Mouse (Mus musculus) midbrain, embryonic 15.5 days (tissue): ENCODE data around the gene Pvr. TPM values are rescaled to one million over a fixed set of nuclear protein-coding genes. Genes with fewer than 3 reads are reported as not detected.
A peak's percentile ranks its signal among the peaks of the same experiment; 100 is the strongest.

ENCODE experiments used
- ATAC-seq: fragments of 200-750 bp; cut with Nextera tagmentation; replicated peaks from 2 replicates; pipeline ENCODE4 v1.8.0; 2017; ENCODE audit warnings: moderate TSS enrichment
- H3K27ac ChIP-seq: fragments of 300-500 bp; sonication (generic); 2 replicates; pipeline ENCODE4 v1.5.1; 2015; ENCODE audit warnings: mild to moderate bottlenecking, inconsistent platforms
- H3K27me3 ChIP-seq: fragments of 300-500 bp; sonication (generic); replicated peaks from 2 replicates; pipeline ENCODE4 v1.6.1; 2015; ENCODE audit warnings: inconsistent platforms
- H3K36me3 ChIP-seq: fragments of 300-500 bp; sonication (generic); replicated peaks from 2 replicates; pipeline ENCODE4 v1.6.1; 2015; ENCODE audit warnings: inconsistent platforms
- H3K4me1 ChIP-seq: fragments of 300-500 bp; sonication (generic); 2 replicates; pipeline ENCODE4 v1.6.1; 2015; ENCODE audit warnings: inconsistent platforms
- H3K4me2 ChIP-seq: fragments of 300-500 bp; sonication (generic); 2 replicates; pipeline ENCODE4 v1.6.1; 2015; ENCODE audit warnings: inconsistent platforms, mild to moderate bottlenecking, moderate library complexity
- H3K4me3 ChIP-seq: fragments of 300-500 bp; sonication (generic); 2 replicates; pipeline ENCODE4 v1.5.1; 2015; ENCODE audit warnings: mild to moderate bottlenecking, inconsistent platforms
- H3K9ac ChIP-seq: fragments of 300-500 bp; sonication (generic); 2 replicates; pipeline ENCODE4 v1.6.1; 2015; ENCODE audit warnings: mild to moderate bottlenecking, inconsistent platforms
- H3K9me3 ChIP-seq: fragments of 300-500 bp; sonication (generic); 2 replicates; pipeline ENCODE4 v1.6.1; 2016; ENCODE audit warnings: inconsistent platforms
- WGBS: fragments of 180-500 bp; shearing (Covaris S2); methylation state at CpG from one replicate; pipeline ENCODE4 v1.1.7; 2015; ENCODE audit warnings: mixed read lengths; 5-methylcytosine and 5-hydroxymethylcytosine counted together
- polyA plus RNA-seq: library from polyadenylated mRNA; unstranded; fragments of >200 nt; fragmentation: Nextera tagmentation; extraction: Ambion mirVana; gene quantifications from 2 replicates; pipeline ENCODE4 v1.2.1, GENCODE M21; 2015

Pvr gene
- polyA plus RNA-seq, 1 experiment from 2014 or later, result 12.6 TPM

- Histone ChIP-seq H3K9ac (no peak overlapping the region), H3K4me3 (no peak overlapping the region), H3K9me3 (no peaks in the 10 kb centered on the region), H3K36me3 (no peaks in the 10 kb centered on the region), H3K27me3 (no peaks in the 10 kb centered on the region), H3K4me1 (no peaks in the 10 kb centered on the region), H3K27ac (no peak overlapping the region), H3K4me2 (no peak overlapping the region)
- no peak for ATAC-seq
- 81% methylated on average over 12 of the region's 12 CpGs for WGBS
Observed at GRCm38 (mm10) chr7:19948956-19949355, 28.0 kb upstream of the Pvr start.

DNA sequence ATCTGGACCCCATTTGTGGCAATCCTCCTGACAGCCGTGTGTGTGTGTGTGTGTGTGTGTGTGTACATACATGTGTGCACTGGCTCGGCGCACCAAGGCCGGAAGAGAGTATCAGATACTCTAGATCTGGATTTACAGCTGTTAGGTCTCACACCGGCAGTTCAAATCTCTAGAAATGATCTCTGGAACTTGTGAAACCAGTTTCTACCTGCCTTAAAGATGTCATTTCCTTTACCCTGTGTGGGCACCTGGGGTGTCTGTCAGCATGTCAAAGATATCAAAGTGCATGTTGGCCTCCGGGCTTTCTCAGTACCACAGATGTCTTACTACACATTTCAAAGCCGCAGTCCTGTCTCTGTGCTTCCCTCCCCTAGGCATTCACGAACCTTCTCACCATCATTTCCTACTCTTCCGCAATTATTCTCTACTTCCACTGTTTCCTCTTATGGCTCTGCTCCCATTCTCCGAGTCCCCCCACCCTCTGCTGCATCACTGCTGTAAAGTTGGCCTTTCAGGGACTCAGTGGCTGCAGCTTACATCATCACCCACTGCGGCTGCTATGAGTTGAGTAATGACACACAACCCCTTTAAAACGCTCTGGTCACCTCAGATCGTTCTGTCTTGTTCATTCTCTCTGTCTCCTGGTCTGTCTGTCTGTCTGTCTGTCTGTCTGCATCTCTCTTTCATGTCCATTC is 25.0 kb upstream of the Pvr start:
- no peaks in the 10 kb centered on the region for H3K27me3 ChIP-seq
- H3K27ac ChIP-seq, result no peak overlapping the region
- no peak overlapping the region for H3K4me2 ChIP-seq
- H3K9ac ChIP-seq, result no peak overlapping the region
- H3K36me3 ChIP-seq, result no peaks in the 10 kb centered on the region
- WGBS, result 92% methylated on average over 13 of the region's 13 CpGs
- ATAC-seq, result no peak
- no peaks in the 10 kb centered on the region for H3K9me3 ChIP-seq
- no peaks in the 10 kb centered on the region for H3K4me1 ChIP-seq
- H3K4me3 ChIP-seq, result no peak overlapping the region

GRCm38 (mm10) chr7:19945201-19945600 is 24.2 kb upstream of the Pvr start:
- H3K4me1 ChIP-seq, result no peaks in the 10 kb centered on the region
- 91% methylated on average over 5 of the region's 5 CpGs for WGBS
- ATAC-seq, result no peak

GRCm38 (mm10) chr7:19944709-19945108 is 23.7 kb upstream of the Pvr start:
- no peak overlapping the region for H3K9ac ChIP-seq
- no peaks in the 10 kb centered on the region for H3K9me3 ChIP-seq
- H3K27ac ChIP-seq, result no peak overlapping the region
- H3K4me3 ChIP-seq, result no peak overlapping the region
- no peaks in the 10 kb centered on the region for H3K4me1 ChIP-seq
- 92% methylated on average over 8 of the region's 8 CpGs for WGBS
- no peaks in the 10 kb centered on the region for H3K36me3 ChIP-seq
- H3K27me3 ChIP-seq, result no peaks in the 10 kb centered on the region
- ATAC-seq, result no peak
- no peak overlapping the region for H3K4me2 ChIP-seq

More at GRCm38 (mm10) chr7:19945201-19945600, 24.2 kb upstream of the Pvr start:
- Histone ChIP-seq H3K27ac (no peak overlapping the region), H3K27me3 (no peaks in the 10 kb centered on the region), H3K4me2 (no peak overlapping the region), H3K4me3 (no peak overlapping the region), H3K9ac (no peak overlapping the region), H3K9me3 (no peaks in the 10 kb centered on the region), H3K36me3 (no peaks in the 10 kb centered on the region)

DNA sequence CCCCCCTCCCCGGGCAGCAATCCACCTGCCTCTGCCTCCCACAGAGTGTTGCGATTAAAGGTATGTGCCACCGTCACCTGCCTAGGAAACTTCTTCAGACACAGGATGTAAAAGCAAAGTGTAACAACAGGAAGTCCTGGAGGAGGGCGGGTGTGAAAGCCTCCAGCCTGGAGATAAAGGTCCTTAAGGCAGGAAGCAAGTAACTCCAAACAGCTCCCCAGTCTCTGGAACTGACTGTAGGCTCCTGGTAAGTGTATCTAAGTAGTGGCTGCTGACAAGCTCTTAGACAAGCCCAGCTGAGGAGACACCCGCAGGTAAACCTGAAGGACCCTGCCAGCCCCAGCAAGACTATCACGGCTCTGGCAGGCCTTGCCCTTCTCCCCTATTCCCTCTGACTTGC is 19.3 kb upstream of the Pvr start:
- Histone ChIP-seq H3K27me3 (no peaks in the 10 kb centered on the region), H3K9me3 (no peaks in the 10 kb centered on the region), H3K27ac (no peak overlapping the region), H3K4me1 (no peaks in the 10 kb centered on the region), H3K4me3 (no peak overlapping the region), H3K36me3 (no peaks in the 10 kb centered on the region), H3K9ac (no peak overlapping the region), H3K4me2 (no peak overlapping the region)
- ATAC-seq, result no peak
- 60% methylated on average over 5 of the region's 6 CpGs for WGBS

GRCm38 (mm10) chr7:19939555-19940235 is 18.7 kb upstream of the Pvr start:
- Histone ChIP-seq H3K9ac (no peak overlapping the region), H3K4me2 (no peak overlapping the region), H3K4me3 (no peak overlapping the region), H3K36me3 (no peaks in the 10 kb centered on the region), H3K27me3 (no peaks in the 10 kb centered on the region), H3K4me1 (no peaks in the 10 kb centered on the region), H3K9me3 (no peaks in the 10 kb centered on the region), H3K27ac (no peak overlapping the region)
- no peak for ATAC-seq
- WGBS, result 49% methylated on average over 12 of the region's 12 CpGs

GRCm38 (mm10) chr7:19937229-19937821 is 16.4 kb upstream of the Pvr start:
- peaks cover 6% of the 10 kb centered on the region; the same call in 1 of the 2 replicates for H3K4me1 ChIP-seq
- no peak overlapping the region for H3K4me2 ChIP-seq
- no peaks in the 10 kb centered on the region for H3K27me3 ChIP-seq
- no peak for ATAC-seq
- H3K9me3 ChIP-seq, result no peaks in the 10 kb centered on the region
- H3K27ac ChIP-seq, result no peak overlapping the region
- H3K4me3 ChIP-seq, result no peak overlapping the region
- H3K9ac ChIP-seq, result no peak overlapping the region
- WGBS, result 85% methylated on average over 11 of the region's 11 CpGs
- no peaks in the 10 kb centered on the region for H3K36me3 ChIP-seq

GRCm38 (mm10) chr7:19935961-19936360 is 15.0 kb upstream of the Pvr start:
- H3K4me2 ChIP-seq, result no peak overlapping the region
- peaks cover 10% of the 10 kb centered on the region; the same call in 1 of the 2 replicates for H3K4me1 ChIP-seq
- H3K9me3 ChIP-seq, result no peaks in the 10 kb centered on the region
- 79% methylated on average over 6 of the region's 6 CpGs for WGBS
- H3K27me3 ChIP-seq, result no peaks in the 10 kb centered on the region
- no peaks in the 10 kb centered on the region for H3K36me3 ChIP-seq
- no peak for ATAC-seq
- H3K9ac ChIP-seq, result no peak overlapping the region
- H3K4me3 ChIP-seq, result no peak overlapping the region
- no peak overlapping the region for H3K27ac ChIP-seq

GRCm38 (mm10) chr7:19935171-19935751 is 14.3 kb upstream of the Pvr start:
- ATAC-seq, result no peak
- no peaks in the 10 kb centered on the region for H3K27me3 ChIP-seq
- no peaks in the 10 kb centered on the region for H3K9me3 ChIP-seq
- H3K4me3 ChIP-seq, result no peak overlapping the region
- H3K9ac ChIP-seq, result no peak overlapping the region
- no peak overlapping the region for H3K4me2 ChIP-seq
- no peak overlapping the region for H3K27ac ChIP-seq
- H3K4me1 ChIP-seq, result peaks cover 10% of the 10 kb centered on the region; the same call in 1 of the 2 replicates
- WGBS, result 80% methylated on average over 20 of the region's 20 CpGs
- no peaks in the 10 kb centered on the region for H3K36me3 ChIP-seq

- Histone ChIP-seq H3K36me3 (no peaks in the 10 kb centered on the region), H3K9ac (no peak overlapping the region), H3K9me3 (no peaks in the 10 kb centered on the region), H3K4me1 (peaks cover 10% of the 10 kb centered on the region; the same call in 1 of the 2 replicates), H3K27me3 (no peaks in the 10 kb centered on the region), H3K4me3 (peak overlapping the region; percentile 19), H3K27ac (peak overlapping the region; percentile 39; the same call in 1 of the 2 replicates), H3K4me2 (peak overlapping the region; percentile 42)
- peak; percentile 83 for ATAC-seq
- WGBS, result 21% methylated on average over 21 of the region's 21 CpGs
Observed at GRCm38 (mm10) chr7:19932877-19933809, 12.2 kb upstream of the Pvr start.

DNA sequence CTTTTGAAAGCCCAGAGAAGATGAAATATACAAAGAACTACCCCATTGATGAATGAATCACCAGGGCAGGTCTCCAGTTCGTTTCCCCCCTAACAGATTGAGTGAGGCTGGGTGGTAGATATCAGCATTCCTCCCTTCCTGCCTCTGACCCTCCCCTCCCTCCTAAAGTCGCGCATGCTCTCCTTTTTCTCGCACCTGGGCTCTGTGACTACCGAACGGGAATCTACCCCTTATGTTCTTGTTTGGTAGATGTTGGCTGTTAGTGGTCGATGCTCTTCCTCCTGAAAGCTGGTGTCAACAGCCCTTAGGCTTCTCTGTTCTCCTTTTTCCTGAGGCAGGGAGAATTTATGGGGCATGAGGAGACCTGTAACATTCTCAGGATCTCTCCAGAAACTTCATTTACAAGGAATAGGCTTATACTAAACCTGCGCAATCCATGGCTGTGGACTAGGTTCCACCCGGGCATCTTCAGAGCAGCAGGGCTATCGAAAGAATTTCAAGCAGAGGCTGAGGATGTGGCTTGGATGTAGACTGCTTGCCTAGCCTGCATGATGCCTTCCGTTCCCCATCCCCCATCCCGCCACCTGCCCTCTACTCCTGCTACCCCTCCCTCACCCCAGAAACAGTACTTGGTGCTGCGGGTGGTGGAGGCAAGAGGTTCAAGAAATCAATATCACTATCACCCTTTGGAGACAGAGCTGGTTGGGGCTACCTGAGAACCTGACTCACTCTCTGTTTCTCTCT is 11.3 kb upstream of the Pvr start:
- Histone ChIP-seq H3K27me3 (no peaks in the 10 kb centered on the region), H3K9ac (no peak overlapping the region), H3K4me2 (peak overlapping the region; percentile 42), H3K36me3 (no peaks in the 10 kb centered on the region), H3K27ac (no peak overlapping the region), H3K9me3 (no peaks in the 10 kb centered on the region), H3K4me1 (peaks cover 10% of the 10 kb centered on the region; the same call in 1 of the 2 replicates), H3K4me3 (no peak overlapping the region)
- ATAC-seq, result peak; percentile 46
- WGBS, result 30% methylated on average over 13 of the region's 13 CpGs
